Mouse (Mus musculus): Measurements from ENCODE around the gene Ruvbl2. TPM values are rescaled to one million over a fixed set of nuclear protein-coding genes. Genes with fewer than 3 reads are reported as not detected.
A peak's percentile ranks its signal among the peaks of the same experiment; 100 is the strongest.

The Ruvbl2 gene
- total and polyA plus RNA-seq, 3 experiments, result 253 to 277 (median 267) TPM

DNA sequence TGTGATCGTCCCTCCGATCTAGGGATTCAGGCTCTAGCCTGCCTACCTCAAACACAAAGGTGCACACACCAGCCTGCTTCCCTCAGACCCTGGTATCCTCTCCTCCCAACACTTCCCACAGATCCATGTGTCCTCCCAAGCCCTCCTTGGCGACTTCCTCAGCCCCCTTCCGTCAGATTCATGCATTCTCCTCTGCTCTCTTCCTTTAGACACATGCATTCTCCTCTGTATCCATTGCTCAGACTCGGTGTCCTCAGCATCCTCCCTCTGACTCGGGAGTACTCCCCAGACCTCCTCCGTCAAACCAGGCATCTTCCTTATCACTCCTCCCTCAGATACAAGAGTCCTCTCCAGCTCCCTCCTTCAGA lies 4.1 kb downstream of the Ruvbl2 start:
- Histone ChIP-seq H3K27me3 (replicated peaks) (no peaks in the 10 kb centered on the region), H3K4me1 (ENCODE audit: control insufficient read depth in 1 of 2, insufficient read depth in 2 of 2) (peaks cover 10 to 62% of the 10 kb centered on the region in 2 experiments; a peak in 3 of 4 replicates), H3K4me2 (ENCODE audit: insufficient read depth, low read depth, poor library complexity, severe bottlenecking) (peak overlapping the region; percentile 80), H3K9ac (ENCODE audit: insufficient read depth, low read depth) (peak overlapping the region; percentile 97), H3K9me3 (replicated peaks; ENCODE audit: low read length) (no peaks in the 10 kb centered on the region), H3K27ac (ENCODE audit: insufficient read depth, low read depth) (peak overlapping the region; percentile 58), H3K36me3 (replicated peaks in 1 of 2; ENCODE audit: control insufficient read depth in 1 of 2, insufficient read depth in 1 of 2, low read length in 1 of 2) (peaks cover 33 to 58% of the 10 kb centered on the region in 2 experiments), H3K4me3 (replicated peaks in 1 of 3; ENCODE audit: low read depth in 2 of 3, low read length in 2 of 3, poor library complexity in 1 of 3) (peak overlapping the region; percentile 87 to 100 (median 95)), H3K79me2 (replicated peaks; ENCODE audit: control insufficient read depth, extremely low read depth, insufficient read depth, poor library complexity, severe bottlenecking) (peaks cover 36% of the 10 kb centered on the region)
- dilution Hi-C loops (cut with MboI; ENCODE audit: extremely low pct_ligation_motif_present, extremely low pct_unique_long_range_greater_than_20kb, low sequenced_read_pairs) (no loop called here), in situ Hi-C loops (cut with MboI; ENCODE audit: low pct_ligation_motif_present, low pct_unique_long_range_greater_than_20kb, low sequenced_read_pairs) (no loop called here)
- DNase-seq (ENCODE audit: extremely low read depth), result no peak
- TF ChIP-seq MAFK (IDR thresholded peaks at IDR 0.05; ENCODE audit: insufficient replicate concordance, low read length) (no peak), JUND (conservative IDR thresholded peaks at IDR 0.05; ENCODE audit: low read depth, low read length) (no peak), PAX5 (IDR thresholded peaks at IDR 0.05; ENCODE audit: low read length) (no peak), CHD1 (IDR thresholded peaks at IDR 0.05; ENCODE audit: low read depth, low read length) (0 out of 2 replicates have a peak, but pooled peaks have one; percentile 11), MEF2A (IDR thresholded peaks at IDR 0.05; ENCODE audit: borderline replicate concordance, low read depth, low read length) (no peak), NELFE (IDR thresholded peaks at IDR 0.05; ENCODE audit: low read depth, low read length) (no peak), JUN (IDR thresholded peaks at IDR 0.05; ENCODE audit: insufficient read depth, low read depth, low read length) (no peak)

DNA sequence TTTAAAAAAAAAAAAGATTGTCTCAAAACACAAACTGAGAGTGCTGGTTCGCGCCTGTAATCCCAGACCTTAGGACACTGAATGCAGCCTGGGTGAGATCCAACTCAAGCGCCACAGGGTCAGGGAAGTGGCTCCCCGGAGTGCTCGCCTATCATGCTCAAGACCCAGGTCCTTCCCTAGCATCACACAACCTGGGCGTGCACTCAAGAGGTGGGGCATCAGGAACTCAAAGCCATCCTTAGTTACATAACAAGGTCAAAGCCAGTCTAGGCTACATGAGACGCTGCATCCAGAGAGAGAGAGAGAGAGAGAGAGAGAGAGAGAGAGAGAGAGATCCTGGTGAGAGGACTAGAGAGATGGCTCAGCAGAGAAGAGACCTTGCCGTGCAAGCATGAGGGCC lies 11.3 kb downstream of the Ruvbl2 start:
- H3K4me1 ChIP-seq (ENCODE audit: control insufficient read depth in 1 of 2, insufficient read depth in 2 of 2), result peaks cover 7 to 13% of the 10 kb centered on the region in 2 experiments; a peak in 2 of 4 replicates

More for the DNA sequence above, 11.3 kb downstream of the Ruvbl2 start:
- peaks cover 87 to 98% of the 10 kb centered on the region in 2 experiments for H3K36me3 ChIP-seq (replicated peaks in 1 of 2; ENCODE audit: control insufficient read depth in 1 of 2, insufficient read depth in 1 of 2, low read length in 1 of 2)
- H3K9me3 ChIP-seq (replicated peaks; ENCODE audit: low read length), result no peaks in the 10 kb centered on the region
- H3K9ac ChIP-seq (ENCODE audit: insufficient read depth, low read depth), result no peak overlapping the region
- H3K4me2 ChIP-seq (ENCODE audit: insufficient read depth, low read depth, poor library complexity, severe bottlenecking), result no peak overlapping the region
- DNase-seq (ENCODE audit: extremely low read depth), result no peak
- in situ Hi-C loops (cut with MboI; ENCODE audit: low pct_ligation_motif_present, low pct_unique_long_range_greater_than_20kb, low sequenced_read_pairs) (no loop called here), dilution Hi-C loops (cut with MboI; ENCODE audit: extremely low pct_ligation_motif_present, extremely low pct_unique_long_range_greater_than_20kb, low sequenced_read_pairs) (no loop called here)
- H3K27ac ChIP-seq (ENCODE audit: insufficient read depth, low read depth), result no peak overlapping the region
- H3K79me2 ChIP-seq (replicated peaks; ENCODE audit: control insufficient read depth, extremely low read depth, insufficient read depth, poor library complexity, severe bottlenecking), result peaks cover 18% of the 10 kb centered on the region
- H3K4me3 ChIP-seq (replicated peaks in 1 of 3; ENCODE audit: low read depth in 2 of 3, low read length in 2 of 3, poor library complexity in 1 of 3), result no peak overlapping the region
- H3K27me3 ChIP-seq (replicated peaks), result no peaks in the 10 kb centered on the region
- TF ChIP-seq TCF12 (IDR thresholded peaks at IDR 0.05; ENCODE audit: low read depth, low read length) (no peak), MEF2A (IDR thresholded peaks at IDR 0.05; ENCODE audit: borderline replicate concordance, low read depth, low read length) (no peak), POLR2AphosphoS2 (IDR thresholded peaks at IDR 0.05; ENCODE audit: low read depth, low read length) (no peak), TBP (conservative IDR thresholded peaks at IDR 0.05; ENCODE audit: low read depth, low read length) (no peak), IRF4 (IDR thresholded peaks at IDR 0.05; ENCODE audit: low read depth, low read length) (no peak), BHLHE40 (IDR thresholded peaks at IDR 0.05; ENCODE audit: low read depth, low read length) (no peak), RCOR1 (conservative IDR thresholded peaks at IDR 0.05; ENCODE audit: low read depth, low read length) (no peak), MYC (IDR thresholded peaks at IDR 0.05; ENCODE audit: low read depth, low read length) (no peak), ZC3H11A (IDR thresholded peaks at IDR 0.05; ENCODE audit: low read depth, low read length) (no peak), E2F4 (IDR thresholded peaks at IDR 0.05; ENCODE audit: insufficient replicate concordance, low read depth, low read length) (no peak), RAD21 (IDR thresholded peaks at IDR 0.05; ENCODE audit: low read depth, low read length) (no peak), ZNF384 (IDR thresholded peaks at IDR 0.05; ENCODE audit: low read depth, low read length) (no peak), SMC3 (IDR thresholded peaks at IDR 0.05; ENCODE audit: low read depth, low read length) (no peak), JUN (IDR thresholded peaks at IDR 0.05; ENCODE audit: insufficient read depth, low read depth, low read length) (no peak), GABPA (IDR thresholded peaks at IDR 0.05; ENCODE audit: insufficient replicate concordance, low read depth, low read length) (no peak), ZKSCAN1 (IDR thresholded peaks at IDR 0.05; ENCODE audit: borderline replicate concordance, low read depth, low read length) (no peak), MAZ (IDR thresholded peaks at IDR 0.05; ENCODE audit: low read depth, low read length) (no peak), ZMIZ1 (IDR thresholded peaks at IDR 0.05; ENCODE audit: low read depth, low read length) (no peak)

All from CH12.LX (cell line).